Mouse (Mus musculus) cortical plate, adult 2 months (tissue): ENCODE results near the gene Elovl1.

ENCODE experiments used
- CTCF ChIP-seq: fragments of 200-500 bp; IDR thresholded peaks from 2 replicates; pipeline ENCODE4 v1.5.1; 2011; ENCODE audit warnings: mild to moderate bottlenecking, control low read depth, low read length; ENCODE audit not compliant: insufficient read depth; ENCODE audit errors: extremely low read depth
- POLR2A ChIP-seq: fragments of 200-500 bp; IDR thresholded peaks from 2 replicates; pipeline ENCODE4 v1.6.1; 2011; ENCODE audit warnings: mild to moderate bottlenecking, low read length, control low read depth; ENCODE audit not compliant: insufficient read depth; ENCODE audit errors: extremely low read depth

- no peak for TF ChIP-seq POLR2A
- TF ChIP-seq CTCF, result no peak
These were observed 26.0 kb upstream of the Elovl1 start for GRCm38 (mm10) chr4:118401918-118402317.
